Mouse (Mus musculus): ENCODE results near the gene Nr5a2. TPM values are rescaled to one million over a fixed set of nuclear protein-coding genes. Genes with fewer than 3 reads are reported as not detected.

Nr5a2 gene
- polyA plus RNA-seq, 1 experiment: not detected

DNA sequence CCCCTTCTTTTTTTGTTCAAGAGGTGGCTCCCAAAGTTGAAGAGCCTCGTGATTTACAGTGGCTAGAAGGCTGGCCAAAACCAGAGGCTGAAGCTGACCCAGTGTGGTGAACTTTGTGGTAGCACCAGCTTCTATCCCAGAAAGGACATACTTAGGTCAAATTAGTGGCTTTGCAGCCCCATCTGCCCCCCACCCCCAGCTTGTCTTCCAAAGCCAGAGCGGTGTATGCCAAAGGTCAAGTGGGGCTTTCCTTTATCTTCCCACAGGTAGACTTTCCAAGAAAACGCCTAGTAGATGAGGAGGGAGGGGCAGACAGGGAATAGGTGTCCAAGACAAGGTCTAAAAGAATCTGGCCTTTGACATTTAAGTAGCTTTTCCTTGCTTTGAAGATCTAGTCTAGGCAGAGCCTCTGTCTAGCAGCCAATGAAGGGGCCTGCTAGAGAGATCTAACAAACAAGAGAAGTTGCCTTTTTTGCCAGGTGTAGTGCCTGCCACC lies 9.0 kb downstream of the Nr5a2 start:
- no peak overlapping the region for H3K27ac ChIP-seq (ENCODE audit: insufficient read depth, low read length)
- no peak for TF ChIP-seq CTCF (IDR thresholded peaks at IDR 0.05; ENCODE audit: extremely low read depth, insufficient read depth, low read length)
- TF ChIP-seq POLR2A (IDR thresholded peaks at IDR 0.05; ENCODE audit: extremely low read depth, insufficient read depth, low read length): no peak
- no peaks in the 10 kb centered on the region for H3K4me1 ChIP-seq (ENCODE audit: control insufficient read depth, insufficient read depth, low read length)

DNA sequence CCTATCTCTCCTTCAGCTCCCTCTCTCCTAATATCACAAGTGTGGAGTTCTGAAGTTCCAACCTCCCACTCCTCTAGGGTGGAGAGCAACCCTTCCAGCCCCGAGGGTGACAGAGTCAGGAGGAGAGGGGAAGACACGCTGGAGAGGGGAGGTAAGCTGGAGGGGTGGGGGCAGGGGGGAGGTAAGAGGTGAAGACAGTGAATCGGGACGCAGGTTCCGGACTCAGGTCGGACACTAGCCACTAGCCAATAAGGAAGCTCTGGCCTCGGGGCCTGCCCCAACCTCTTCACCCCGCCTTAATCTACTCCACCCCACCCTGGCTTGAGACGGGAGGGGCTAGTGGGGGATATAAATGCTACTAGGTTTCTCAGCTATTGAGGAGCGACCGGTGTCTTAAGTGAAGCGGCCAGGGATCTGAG lies 10.9 kb downstream of the Nr5a2 start:
- TF ChIP-seq POLR2A (IDR thresholded peaks at IDR 0.05; ENCODE audit: extremely low read depth, insufficient read depth, low read length) (no peak), CTCF (IDR thresholded peaks at IDR 0.05; ENCODE audit: extremely low read depth, insufficient read depth, low read length) (no peak)
- Histone ChIP-seq H3K4me3 (ENCODE audit: insufficient read depth, low read length) (no peak overlapping the region), H3K27ac (ENCODE audit: insufficient read depth, low read length) (no peak overlapping the region), H3K4me1 (ENCODE audit: control insufficient read depth, insufficient read depth, low read length) (no peaks in the 10 kb centered on the region)

More for the DNA sequence above, 9.0 kb downstream of the Nr5a2 start:
- no peak overlapping the region for H3K4me3 ChIP-seq (ENCODE audit: insufficient read depth, low read length)

DNA sequence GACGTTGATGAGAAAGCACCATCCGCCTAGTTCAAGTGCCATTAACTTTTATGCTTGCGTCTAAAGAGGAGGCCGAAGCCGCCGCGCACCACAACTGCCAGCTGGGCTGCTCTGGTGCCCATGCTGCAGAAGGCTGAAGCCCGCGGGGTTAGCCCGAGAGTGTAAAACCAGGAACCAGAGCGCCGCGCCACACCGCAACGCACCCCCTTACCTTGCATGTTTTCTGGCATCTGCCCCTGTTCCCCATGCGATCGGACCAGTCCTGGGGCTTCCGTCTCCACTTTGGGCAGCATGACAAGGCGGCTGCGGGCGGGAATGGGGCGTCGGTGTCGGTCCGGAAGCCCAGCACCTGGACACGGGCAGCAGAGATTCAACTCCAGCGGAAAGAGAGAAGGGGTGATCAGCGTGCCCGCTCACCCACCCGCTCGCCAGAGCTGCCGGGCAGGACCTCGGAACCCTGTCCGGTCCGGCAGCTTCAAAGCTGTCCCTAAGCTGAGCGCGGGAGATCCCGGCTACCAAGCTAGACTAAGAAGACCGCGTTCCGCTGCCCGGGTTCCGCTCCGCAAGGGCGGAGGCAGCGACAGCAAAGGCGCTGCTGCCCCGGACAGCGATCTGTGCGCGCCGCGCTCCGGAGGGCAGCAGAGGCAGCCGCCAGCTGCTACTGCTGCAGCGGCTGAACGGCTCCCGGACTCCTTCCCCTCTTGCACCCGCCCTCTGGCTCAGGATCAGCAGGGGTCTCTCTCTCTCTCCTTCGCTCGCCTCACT lies 11.6 kb downstream of the Nr5a2 start:
- H3K4me3 ChIP-seq (ENCODE audit: insufficient read depth, low read length): no peak overlapping the region
- H3K27ac ChIP-seq (ENCODE audit: insufficient read depth, low read length): no peak overlapping the region
- H3K4me1 ChIP-seq (ENCODE audit: control insufficient read depth, insufficient read depth, low read length): no peaks in the 10 kb centered on the region
- TF ChIP-seq CTCF (IDR thresholded peaks at IDR 0.05; ENCODE audit: extremely low read depth, insufficient read depth, low read length) (no peak), POLR2A (IDR thresholded peaks at IDR 0.05; ENCODE audit: extremely low read depth, insufficient read depth, low read length) (no peak)

DNA sequence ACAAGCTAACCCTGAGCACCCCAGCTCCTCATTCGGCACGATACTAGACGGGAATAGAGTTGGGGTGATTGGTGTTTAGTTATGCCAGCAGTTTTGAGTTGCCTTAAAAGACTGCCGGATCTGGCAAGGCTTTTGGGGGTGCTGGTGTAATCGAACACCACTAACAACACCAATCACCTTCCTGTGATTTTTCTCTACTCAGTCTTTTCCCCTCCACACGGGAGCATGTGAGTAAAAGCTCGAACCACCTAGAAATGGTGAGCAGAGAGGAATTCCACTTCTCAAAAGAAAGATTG lies 12.2 kb downstream of the Nr5a2 start:
- no peaks in the 10 kb centered on the region for H3K4me1 ChIP-seq (ENCODE audit: control insufficient read depth, insufficient read depth, low read length)
- TF ChIP-seq POLR2A (IDR thresholded peaks at IDR 0.05; ENCODE audit: extremely low read depth, insufficient read depth, low read length) (no peak), CTCF (IDR thresholded peaks at IDR 0.05; ENCODE audit: extremely low read depth, insufficient read depth, low read length) (no peak)
- H3K27ac ChIP-seq (ENCODE audit: insufficient read depth, low read length): no peak overlapping the region
- H3K4me3 ChIP-seq (ENCODE audit: insufficient read depth, low read length): no peak overlapping the region

DNA sequence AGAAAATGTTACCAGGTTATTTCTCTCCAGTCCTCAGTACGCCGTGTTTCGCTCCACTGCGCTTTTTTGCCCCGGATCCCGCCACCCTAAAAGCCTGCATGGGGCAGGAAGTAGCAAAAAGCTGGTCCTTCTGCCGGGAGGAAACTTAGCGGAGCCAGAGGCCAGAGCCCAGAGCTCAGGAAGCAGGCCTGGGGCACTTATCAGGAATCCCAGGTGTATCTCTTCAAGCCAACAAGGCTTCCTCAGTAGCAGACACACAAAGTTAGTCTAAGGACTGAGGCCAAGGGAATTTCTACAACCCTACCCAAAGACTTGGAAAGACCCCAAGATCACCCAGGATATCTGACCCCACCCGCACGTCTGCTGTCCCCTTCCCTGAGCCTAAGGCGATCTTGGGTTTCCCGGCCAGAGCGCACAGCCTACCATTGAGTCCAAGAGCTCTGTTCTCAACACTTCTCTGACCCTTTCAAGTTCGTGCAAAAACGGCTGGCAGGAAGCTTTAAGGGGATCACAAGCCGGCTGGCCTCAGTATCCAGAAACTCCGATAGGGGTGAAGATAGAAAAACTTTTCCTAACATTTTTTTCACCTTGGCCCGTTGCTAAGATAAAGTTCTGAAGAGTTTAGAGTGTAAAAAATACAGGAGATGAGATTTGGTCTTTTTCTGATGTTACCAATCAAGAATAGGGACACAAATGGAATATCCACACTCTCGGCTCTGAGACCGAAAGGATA lies 12.7 kb downstream of the Nr5a2 start:
- no peak overlapping the region for H3K4me3 ChIP-seq (ENCODE audit: insufficient read depth, low read length)
- no peaks in the 10 kb centered on the region for H3K4me1 ChIP-seq (ENCODE audit: control insufficient read depth, insufficient read depth, low read length)
- no peak overlapping the region for H3K27ac ChIP-seq (ENCODE audit: insufficient read depth, low read length)
- TF ChIP-seq CTCF (IDR thresholded peaks at IDR 0.05; ENCODE audit: extremely low read depth, insufficient read depth, low read length) (no peak), POLR2A (IDR thresholded peaks at IDR 0.05; ENCODE audit: extremely low read depth, insufficient read depth, low read length) (no peak)

DNA sequence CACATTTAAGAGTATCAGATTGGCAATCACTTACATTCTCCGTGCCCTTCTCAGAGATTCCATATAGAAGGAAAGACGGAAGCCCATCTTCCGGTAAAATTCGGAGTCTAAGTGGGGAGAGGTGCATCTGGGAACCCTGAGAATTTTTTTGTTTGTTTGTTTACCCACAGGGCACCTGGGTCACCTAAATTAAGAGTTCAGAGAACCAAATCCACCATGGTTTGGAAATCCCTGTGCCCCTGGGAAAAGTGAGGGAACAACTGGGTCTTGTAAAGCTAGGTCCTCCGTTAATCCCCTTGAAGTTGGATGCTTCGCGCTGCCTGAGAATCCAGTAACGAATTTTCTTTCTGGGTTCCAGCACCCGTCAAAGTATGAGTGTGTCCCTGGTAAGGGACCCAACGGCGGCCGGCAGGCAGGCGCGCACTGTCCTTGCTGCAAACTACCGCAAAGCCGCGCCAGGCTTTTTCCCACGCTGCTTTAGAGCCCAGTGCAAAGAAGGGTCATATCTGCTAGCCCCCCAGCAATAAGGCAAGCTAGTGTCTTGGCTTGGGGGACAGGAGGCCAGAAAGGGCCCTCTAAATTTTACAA lies 13.3 kb downstream of the Nr5a2 start:
- Histone ChIP-seq H3K4me1 (ENCODE audit: control insufficient read depth, insufficient read depth, low read length) (no peaks in the 10 kb centered on the region), H3K4me3 (ENCODE audit: insufficient read depth, low read length) (no peak overlapping the region), H3K27ac (ENCODE audit: insufficient read depth, low read length) (no peak overlapping the region)
- no peak for TF ChIP-seq CTCF (IDR thresholded peaks at IDR 0.05; ENCODE audit: extremely low read depth, insufficient read depth, low read length)
- TF ChIP-seq POLR2A (IDR thresholded peaks at IDR 0.05; ENCODE audit: extremely low read depth, insufficient read depth, low read length): no peak

DNA sequence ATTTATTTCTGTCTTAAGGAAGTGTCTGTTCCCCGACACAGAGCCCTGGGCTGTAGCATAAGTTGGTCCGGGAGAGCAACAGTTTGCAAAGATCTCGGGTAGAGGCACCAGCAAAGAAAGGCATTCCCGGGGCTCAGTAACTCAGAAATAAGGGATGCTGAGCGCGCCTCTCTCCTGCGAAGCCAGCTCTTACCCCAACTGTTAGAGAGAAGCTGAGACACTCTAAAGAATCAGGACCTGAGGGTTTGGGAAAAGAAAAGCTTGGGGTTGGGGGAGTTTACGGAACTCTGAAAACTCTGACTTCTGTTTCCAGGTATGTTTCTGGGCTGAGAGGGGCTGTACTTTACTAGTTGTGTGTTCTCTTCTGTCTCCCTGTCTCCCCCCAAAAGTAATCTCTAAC lies 13.8 kb downstream of the Nr5a2 start:
- Histone ChIP-seq H3K4me1 (ENCODE audit: control insufficient read depth, insufficient read depth, low read length) (no peaks in the 10 kb centered on the region), H3K4me3 (ENCODE audit: insufficient read depth, low read length) (no peak overlapping the region), H3K27ac (ENCODE audit: insufficient read depth, low read length) (no peak overlapping the region)
- TF ChIP-seq POLR2A (IDR thresholded peaks at IDR 0.05; ENCODE audit: extremely low read depth, insufficient read depth, low read length): no peak

DNA sequence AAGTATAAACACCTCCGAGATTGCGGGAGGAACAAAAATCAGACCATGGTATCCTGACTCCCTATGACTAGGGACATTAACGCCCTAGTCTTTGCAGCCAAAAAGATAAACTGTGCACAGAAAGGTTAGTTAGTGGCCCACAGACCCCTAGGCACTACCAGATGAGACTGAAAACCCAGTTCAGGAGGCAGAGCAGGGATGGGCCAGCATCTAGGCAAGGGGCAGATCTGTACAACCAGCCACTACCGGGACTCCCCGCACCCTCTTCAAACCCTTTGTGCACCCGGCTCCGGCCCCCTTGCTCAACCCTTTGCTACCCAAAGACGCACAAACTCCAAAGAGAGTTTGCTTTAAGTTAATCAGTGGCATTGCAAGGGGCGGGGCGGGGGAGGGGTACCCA lies 14.4 kb downstream of the Nr5a2 start:
- no peak for TF ChIP-seq POLR2A (IDR thresholded peaks at IDR 0.05; ENCODE audit: extremely low read depth, insufficient read depth, low read length)
- H3K27ac ChIP-seq (ENCODE audit: insufficient read depth, low read length): no peak overlapping the region
- no peak overlapping the region for H3K4me3 ChIP-seq (ENCODE audit: insufficient read depth, low read length)
- no peaks in the 10 kb centered on the region for H3K4me1 ChIP-seq (ENCODE audit: control insufficient read depth, insufficient read depth, low read length)

DNA sequence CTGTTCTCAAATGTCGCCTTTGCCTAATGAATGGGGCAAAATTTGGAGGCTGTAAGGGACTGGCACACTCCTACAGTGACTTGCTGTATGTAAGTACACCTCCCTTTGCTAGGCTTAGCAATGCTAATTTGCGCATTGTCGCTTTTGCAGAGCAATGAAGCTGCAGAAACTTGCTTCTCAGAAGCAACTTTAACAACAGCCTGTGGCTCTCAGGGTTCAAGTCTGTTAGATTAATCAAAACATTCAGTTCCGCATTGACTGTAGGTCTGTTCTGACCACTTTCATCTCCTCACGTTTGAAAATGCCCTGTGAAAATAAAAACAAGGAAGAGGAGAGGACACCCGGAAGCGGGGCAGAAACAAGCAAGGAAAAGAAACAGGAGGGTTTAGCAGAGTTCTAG lies 14.8 kb downstream of the Nr5a2 start:
- TF ChIP-seq CTCF (IDR thresholded peaks at IDR 0.05; ENCODE audit: extremely low read depth, insufficient read depth, low read length): no peak
- no peak for TF ChIP-seq POLR2A (IDR thresholded peaks at IDR 0.05; ENCODE audit: extremely low read depth, insufficient read depth, low read length)
- no peaks in the 10 kb centered on the region for H3K4me1 ChIP-seq (ENCODE audit: control insufficient read depth, insufficient read depth, low read length)
- H3K4me3 ChIP-seq (ENCODE audit: insufficient read depth, low read length): no peak overlapping the region
- no peak overlapping the region for H3K27ac ChIP-seq (ENCODE audit: insufficient read depth, low read length)

DNA sequence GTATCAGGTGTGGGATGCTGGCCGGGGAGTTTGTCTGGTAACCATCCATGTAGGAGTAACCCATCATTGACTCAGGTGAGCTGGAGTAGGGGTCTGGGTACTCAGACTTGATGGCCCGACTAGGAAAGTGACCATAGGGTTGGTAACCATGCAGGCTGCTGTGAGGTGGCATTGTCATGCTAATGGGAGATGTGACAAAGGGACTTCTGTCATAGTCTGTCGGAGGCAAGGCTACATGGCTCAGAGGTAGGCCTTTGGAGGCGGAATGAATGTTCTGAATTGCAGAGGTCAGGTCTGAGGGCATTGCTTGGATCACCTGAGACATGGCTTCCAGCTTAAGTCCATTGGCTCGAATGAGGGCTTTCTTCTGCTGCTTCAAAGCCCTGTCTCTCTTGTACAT lies 19.6 kb downstream of the Nr5a2 start:
- H3K4me1 ChIP-seq (ENCODE audit: control insufficient read depth, insufficient read depth, low read length): no peaks in the 10 kb centered on the region
- TF ChIP-seq CTCF (IDR thresholded peaks at IDR 0.05; ENCODE audit: extremely low read depth, insufficient read depth, low read length): no peak
- TF ChIP-seq POLR2A (IDR thresholded peaks at IDR 0.05; ENCODE audit: extremely low read depth, insufficient read depth, low read length): no peak
- H3K4me3 ChIP-seq (ENCODE audit: insufficient read depth, low read length): no peak overlapping the region
- H3K27ac ChIP-seq (ENCODE audit: insufficient read depth, low read length): no peak overlapping the region
